Mouse (Mus musculus) kidney, adult 11 months (tissue): ENCODE measurements around the gene Vmn2r86.
"Not testable (repeated sequence)": the region's sequence is repeated elsewhere in the genome, so short reads cannot be mapped to it uniquely, and the experiment has no call there.

Experiments
- DNase-seq: peaks from one replicate; pipeline ENCODE4 v3.0.0; 2022

The Vmn2r86 gene

GRCm38 (mm10) chr10:130455950-130456349 is at the start of gene Vmn2r86:
TSS of gene Vmn2r86 (minus strand) at chr10:130456050.
- not testable (repeated sequence) for DNase-seq

- DNase-seq: no peak
Measured at GRCm38 (mm10) chr10:130497296-130497695, 41.4 kb upstream of the Vmn2r86 start, which contains the start of gene Vmn2r87. TSS of gene Vmn2r87 (minus strand) at chr10:130497396.

- DNase-seq: no peak
Measured at GRCm38 (mm10) chr10:130470311-130470760, 14.5 kb upstream of the Vmn2r86 start.

- no peak for DNase-seq
Measured at GRCm38 (mm10) chr10:130444776-130445175, 11.1 kb downstream of the Vmn2r86 start.

- not testable (repeated sequence) for DNase-seq
Measured at GRCm38 (mm10) chr10:130434185-130434898, 21.5 kb downstream of the Vmn2r86 start.

GRCm38 (mm10) chr10:130429603-130430002 is 26.2 kb downstream of the Vmn2r86 start, which contains the start of gene Vmn2r85:
TSS of gene Vmn2r85 (minus strand) at chr10:130429703.
- not testable (repeated sequence) for DNase-seq

- not testable (repeated sequence) for DNase-seq
Measured at GRCm38 (mm10) chr10:130422368-130422767, 33.5 kb downstream of the Vmn2r86 start.

- no peak for DNase-seq
Measured at GRCm38 (mm10) chr10:130420401-130420800, 35.4 kb downstream of the Vmn2r86 start.

GRCm38 (mm10) chr10:130419954-130420353 is 35.9 kb downstream of the Vmn2r86 start:
- not testable (repeated sequence) for DNase-seq

- DNase-seq: not testable (repeated sequence)
Measured at GRCm38 (mm10) chr10:130416352-130416751, 39.5 kb downstream of the Vmn2r86 start.

GRCm38 (mm10) chr10:130412167-130412698 is 43.6 kb downstream of the Vmn2r86 start:
- DNase-seq: not testable (repeated sequence)

- no peak for DNase-seq
Measured at GRCm38 (mm10) chr10:130394232-130394631, 61.6 kb downstream of the Vmn2r86 start, which contains the start of gene Vmn2r84. TSS of gene Vmn2r84 (minus strand) at chr10:130394332.
